Mouse (Mus musculus) CD4-positive, CD25-positive, alpha-beta regulatory T cell, adult 4 months (primary cell): ENCODE measurements around the gene Taf4. TPM values are rescaled to one million over a fixed set of nuclear protein-coding genes. Genes with fewer than 3 reads are reported as not detected.

Source experiments
- ATAC-seq: one replicate; pipeline ENCODE4 v1.8.0; 2017
- polyA plus RNA-seq, 2 experiments: library from polyadenylated mRNA; unstranded; fragments of 100-300 nt; shearing (Covaris generic); gene quantifications; one replicate each; pipeline ENCODE4 v1.2.1; 2017

The Taf4 gene
- polyA plus RNA-seq, 2 experiments from 2014 or later = 3.5 to 6.7 TPM

DNA sequence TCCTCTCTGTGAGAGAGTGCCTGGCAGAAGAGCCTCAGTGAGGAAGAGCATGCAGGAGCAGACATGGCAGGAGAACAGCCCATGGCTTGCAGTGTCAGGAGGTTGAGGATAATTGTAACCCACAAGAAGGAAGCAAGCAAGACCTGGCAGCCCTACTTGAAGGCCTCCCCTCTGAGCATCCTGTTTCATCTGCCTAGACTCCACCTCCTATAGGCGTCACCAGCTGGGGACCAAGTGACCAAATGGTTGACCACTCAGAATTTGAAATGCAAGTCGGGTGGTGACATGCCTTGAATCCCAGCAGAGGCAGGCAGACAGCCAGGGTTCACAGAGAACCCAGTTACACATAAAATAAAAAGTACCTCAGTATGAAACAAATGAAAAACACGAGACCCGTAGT lies 4.2 kb upstream of the Taf4 start:
- no peak for ATAC-seq

DNA sequence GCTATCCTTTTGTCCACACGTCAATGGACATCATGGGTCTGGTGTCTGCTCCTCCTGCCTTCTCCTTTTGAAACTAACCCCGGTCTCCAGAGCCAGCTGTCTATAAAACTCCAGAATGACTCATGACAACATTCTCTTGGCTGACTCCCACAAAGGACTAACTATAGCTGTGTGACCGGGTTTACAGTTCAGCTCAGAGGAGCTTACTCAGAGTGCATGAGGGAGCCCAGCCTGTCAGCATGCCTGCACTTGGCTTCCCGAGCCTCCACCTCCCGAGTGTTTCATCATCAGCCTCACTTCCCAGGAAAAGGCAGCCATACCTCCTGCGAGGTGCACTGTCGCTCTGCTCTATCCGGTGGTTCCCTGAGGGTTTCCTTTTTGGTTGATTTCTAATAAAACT lies 3.4 kb upstream of the Taf4 start:
- no peak for ATAC-seq

DNA sequence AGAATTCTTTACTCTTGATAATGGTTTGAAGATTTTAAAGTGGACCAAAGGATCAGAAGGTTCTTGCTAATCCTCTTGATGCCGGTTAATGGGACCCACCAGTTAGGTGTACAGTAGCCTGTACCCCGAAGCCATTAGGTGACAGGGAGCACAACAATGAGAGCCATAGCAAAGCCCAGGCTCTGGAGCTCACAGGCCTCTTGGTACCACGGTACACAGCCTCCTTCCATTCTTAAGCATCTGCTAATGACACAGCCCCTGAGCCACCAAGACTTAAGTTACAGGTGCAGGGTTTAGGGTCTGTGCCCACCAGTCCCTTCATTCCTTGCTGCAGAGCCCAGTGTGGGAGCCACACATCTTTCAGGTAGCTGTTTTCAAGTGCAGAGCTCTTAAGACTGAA lies 1.8 kb upstream of the Taf4 start:
- no peak for ATAC-seq

DNA sequence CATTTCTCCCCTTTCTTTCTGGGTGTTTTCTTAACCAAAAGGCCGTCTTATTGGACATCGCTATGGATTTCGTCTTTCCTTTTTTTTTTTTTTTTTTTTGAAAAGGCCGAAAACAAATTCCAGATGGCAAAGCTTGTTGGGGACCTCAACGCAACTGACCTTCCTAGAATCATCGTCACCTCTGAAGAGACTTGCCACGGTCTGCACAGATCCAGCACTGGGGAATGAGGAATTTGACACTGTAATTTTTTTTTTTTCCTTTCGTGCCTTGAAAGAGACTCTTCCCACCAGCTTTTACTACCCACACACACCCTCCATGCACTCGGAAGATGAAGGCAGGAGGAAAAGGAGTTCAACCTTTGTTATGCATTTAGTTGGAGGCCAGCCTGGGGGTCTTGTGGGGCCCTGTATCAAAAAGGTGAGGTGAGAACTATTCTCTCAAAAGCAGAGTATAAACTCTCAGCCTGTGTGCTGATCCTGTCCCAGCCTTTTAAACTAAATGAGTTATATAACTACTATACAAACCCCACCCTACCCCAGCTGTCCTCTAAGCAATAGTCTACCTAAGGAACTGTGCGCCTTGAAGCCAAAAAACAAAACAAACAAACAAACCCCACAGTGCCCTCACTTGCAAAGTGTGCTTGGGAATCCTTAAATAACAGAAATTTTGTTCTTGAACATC lies 1.0 kb upstream of the Taf4 start:
- no peak for ATAC-seq

DNA sequence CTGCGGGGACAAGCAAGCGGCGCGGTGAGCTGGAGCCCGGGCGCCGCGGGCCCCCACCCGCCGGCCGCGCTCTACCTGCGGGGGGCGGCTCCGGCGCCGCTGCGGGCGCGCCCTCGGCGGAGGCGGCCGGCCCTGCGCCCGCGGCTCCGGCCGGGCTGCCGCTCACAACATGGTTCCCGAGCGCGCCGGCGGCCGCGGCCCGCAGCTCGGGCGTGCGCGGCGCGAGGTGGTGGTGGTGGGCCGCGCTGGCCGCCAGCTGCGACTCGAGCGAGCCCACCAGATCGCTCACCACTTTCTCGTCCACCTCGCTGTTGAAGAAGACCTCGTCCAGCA lies 185 bp downstream of the Taf4 start:
- peak; percentile 1 for ATAC-seq

DNA sequence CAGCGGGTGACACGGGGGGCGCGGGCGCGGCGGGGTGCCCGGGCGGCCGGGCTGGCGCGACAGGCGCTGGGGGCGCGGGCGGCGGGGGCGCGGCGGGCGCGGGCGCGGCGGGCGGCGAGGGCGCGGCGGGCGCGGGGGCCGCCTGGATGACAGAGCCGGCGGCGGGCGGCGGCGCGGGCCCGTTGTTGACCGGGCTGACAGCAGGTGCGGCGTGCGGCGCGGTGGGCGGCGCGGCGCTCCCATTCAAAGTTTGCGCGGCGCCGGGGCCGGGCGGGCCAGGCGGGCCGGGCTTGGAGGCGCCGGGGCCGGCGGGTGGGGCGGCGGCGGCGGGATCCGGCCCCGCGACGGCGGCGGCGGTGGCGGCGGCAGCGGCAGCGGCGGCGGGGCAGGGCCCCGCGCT lies 595 bp downstream of the Taf4 start:
- ATAC-seq = no peak

DNA sequence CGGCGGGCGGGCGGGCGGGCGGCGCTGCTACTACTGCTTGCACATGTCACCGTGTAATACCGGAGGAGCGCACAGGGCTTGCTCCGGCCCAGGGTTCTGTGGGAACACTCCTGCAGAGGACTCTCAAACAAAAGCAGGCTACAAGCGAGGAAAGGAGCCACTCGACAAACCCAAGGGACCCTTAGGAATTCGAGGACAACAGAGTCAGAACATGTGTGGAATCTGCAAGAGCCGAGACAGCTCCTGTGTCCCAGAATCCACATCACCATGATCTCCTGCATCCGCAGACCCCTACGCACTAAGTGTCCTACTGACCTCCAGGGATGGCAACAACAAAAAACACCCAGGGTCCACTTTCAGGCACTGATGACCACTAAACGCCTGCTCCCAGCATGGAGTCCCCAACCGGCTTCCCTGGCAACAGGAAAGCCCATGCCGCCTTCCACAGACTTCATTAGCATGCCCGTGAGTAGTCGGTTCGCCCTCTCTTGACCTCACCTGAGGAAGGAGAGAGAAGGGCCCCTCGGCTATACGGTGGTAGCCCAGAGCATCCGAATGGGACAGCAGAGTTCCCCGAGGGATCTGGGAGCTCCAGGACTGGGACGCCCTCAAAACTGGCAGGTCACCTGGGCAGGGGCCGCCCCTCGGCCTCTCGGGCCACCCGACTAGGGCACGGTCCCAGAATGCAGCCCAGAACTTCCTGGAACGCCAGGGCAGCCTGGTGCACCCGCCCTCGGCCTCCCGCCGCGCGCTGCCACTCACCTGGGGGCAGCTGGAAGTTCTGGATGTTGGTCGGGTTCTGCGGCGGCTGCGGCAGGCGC lies 1.6 kb downstream of the Taf4 start:
- no peak for ATAC-seq

DNA sequence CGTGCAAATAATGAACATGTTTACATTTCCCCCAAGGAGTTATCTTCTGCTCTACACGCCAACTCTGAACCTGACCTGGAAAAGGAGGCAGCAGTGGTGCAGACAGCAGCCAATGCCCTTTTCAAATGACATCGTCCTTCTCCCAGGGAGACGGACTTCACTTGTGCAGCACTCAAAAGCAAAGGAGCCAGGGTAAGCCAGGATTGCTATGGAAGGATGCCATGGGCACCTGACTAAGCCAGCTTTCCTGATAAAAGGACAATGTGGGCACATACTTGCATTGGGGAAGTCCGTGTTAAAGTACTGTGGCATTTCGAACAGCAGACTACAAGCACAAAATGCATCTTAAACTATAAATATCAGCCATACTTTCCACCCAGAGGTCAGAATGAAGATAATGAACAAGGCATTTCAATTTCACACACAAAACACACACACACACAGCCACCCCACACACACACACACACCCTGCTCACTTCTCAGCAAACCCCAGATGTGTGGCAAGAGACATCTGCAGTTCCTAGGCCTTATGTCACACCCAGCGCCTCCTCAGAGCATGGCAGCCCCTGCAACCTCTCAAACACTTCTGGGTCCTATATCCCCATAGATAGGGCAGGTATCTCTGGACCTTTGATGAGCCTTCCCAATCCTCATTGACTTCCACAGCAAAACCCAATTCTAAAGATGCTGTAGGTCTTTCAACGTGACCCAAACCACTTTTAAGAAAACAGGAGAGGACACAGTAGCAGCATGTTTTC lies 2.4 kb downstream of the Taf4 start:
- no peak for ATAC-seq

DNA sequence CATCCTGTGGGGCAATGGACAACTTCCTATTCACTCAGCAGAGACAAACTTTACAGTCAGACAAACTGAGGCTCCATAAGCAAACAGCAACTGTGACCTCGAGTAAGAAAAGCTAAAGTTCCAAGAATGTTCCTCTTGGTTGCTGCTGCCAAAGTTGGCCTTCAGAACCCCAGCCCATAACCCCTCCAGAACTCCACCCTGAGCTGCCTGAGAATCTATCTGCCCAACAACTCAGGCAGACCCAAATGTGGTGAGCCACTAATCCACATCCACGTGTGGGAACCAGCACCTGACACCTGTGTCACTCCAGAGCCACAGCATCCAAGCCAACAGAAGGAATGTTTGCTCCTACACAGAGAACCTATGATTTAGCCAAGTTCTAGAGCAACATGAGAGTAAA lies 4.0 kb downstream of the Taf4 start:
- no peak for ATAC-seq

DNA sequence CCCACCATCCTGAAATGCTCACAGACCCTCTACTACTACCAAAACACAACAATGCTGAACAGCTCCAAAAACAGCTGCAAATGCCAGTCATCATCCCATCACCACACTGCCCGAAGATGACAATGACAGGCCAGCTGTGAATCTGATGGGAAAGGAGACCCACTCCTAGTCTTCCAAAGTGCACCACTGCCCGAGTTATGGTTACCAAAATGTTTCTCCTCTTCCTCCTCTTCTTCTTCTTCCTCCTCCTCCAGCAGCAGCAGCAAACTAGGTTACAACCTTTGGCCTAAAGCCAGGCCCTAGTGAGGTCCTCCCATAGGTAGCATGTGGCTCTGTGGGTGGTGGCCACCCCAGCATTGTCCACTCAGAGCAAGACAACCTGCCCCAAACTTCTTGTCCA lies 4.6 kb downstream of the Taf4 start:
- no peak for ATAC-seq

DNA sequence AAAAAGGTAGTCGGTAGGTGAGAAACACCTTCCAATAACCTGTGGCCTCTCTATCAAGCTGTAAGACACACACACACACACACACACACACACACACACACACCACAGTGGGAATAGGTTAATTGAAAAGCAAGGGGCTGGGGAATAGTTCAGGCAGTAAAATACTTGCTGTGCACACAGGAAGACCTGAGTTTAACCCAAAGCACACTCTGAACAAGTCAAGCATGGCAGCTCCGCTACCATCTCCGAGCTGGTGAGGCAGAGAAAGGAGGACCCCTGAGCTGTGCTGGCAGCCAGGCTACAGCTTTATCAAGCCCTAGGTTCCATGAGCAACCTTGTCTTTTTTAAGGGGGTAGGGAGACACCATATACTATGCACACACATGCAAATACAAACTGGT lies 7.3 kb downstream of the Taf4 start:
- no peak for ATAC-seq

DNA sequence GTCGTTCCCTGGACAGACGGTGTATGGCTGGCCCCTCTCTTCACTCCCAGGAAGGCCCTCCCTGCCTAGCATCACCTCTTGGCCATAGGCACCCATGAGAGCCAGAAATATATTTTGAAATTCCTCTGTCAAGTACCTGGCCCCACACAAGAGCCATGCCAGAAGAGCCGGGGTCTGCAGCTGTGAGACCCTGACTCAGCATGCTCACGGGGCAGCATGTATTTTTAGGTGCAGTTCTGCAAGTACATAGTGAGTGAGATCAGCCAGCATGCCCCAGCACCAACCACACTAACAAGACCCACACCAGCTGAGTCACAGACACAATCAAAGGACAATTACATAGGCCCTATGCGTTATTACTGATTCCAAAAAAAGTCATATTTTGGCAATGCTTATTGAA lies 8.8 kb downstream of the Taf4 start:
- ATAC-seq = no peak

DNA sequence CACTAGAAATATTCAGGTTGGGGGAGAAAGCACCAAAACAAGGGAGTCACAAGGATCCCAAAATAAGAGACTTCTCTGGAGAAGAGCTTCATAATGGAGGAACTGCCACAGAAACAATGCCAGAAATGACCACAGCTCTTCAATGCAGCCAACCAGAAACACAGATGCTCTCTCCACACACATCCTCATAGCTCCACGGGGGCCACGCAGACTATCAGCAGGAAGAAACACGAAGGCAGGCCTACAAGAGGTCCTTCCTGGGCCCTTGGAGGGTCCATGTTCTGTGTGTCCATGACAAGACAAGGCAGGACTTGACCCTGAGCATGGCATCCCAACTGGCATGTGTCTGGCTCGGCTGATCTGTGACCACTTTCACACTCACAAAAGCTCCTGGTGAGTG lies 15.0 kb downstream of the Taf4 start:
- no peak for ATAC-seq

DNA sequence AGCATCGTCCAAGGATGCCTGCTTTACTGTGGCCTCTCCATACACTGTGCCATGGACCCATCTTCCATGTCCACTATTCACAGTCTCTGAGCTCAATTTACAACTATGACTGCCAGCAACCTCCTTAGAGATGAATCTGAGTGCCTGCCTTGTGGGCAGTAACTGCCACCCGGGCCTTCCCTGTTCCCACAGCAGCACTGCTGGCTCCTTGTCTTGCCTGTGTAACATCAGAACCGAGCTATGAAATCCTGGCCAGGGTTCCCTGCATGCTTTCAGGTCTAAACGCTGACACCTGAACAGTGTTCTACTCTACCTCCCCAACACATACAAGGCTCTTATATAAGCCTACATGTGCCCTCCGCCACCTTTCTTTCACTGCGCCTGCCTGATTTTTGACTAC lies 16.1 kb downstream of the Taf4 start:
- ATAC-seq = no peak

DNA sequence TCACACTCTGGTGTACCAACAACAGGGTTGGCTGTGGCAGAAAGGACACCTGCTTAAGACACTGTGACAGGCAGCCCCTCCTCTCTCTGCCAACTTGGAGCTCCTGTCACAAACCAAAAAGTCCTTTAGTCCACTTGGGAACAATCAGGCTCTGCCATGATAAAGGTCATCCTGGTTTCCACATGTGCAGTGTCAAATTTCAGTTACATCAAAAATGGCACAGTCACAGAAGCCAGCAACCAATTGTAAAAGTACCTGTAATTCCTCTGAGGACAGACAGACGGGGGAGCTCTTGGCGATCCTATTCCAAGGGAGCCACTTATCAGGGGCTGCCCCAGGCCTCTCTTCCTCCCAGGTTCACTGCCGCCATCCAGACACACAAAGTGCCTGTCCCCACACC lies 17.1 kb downstream of the Taf4 start:
- no peak for ATAC-seq

DNA sequence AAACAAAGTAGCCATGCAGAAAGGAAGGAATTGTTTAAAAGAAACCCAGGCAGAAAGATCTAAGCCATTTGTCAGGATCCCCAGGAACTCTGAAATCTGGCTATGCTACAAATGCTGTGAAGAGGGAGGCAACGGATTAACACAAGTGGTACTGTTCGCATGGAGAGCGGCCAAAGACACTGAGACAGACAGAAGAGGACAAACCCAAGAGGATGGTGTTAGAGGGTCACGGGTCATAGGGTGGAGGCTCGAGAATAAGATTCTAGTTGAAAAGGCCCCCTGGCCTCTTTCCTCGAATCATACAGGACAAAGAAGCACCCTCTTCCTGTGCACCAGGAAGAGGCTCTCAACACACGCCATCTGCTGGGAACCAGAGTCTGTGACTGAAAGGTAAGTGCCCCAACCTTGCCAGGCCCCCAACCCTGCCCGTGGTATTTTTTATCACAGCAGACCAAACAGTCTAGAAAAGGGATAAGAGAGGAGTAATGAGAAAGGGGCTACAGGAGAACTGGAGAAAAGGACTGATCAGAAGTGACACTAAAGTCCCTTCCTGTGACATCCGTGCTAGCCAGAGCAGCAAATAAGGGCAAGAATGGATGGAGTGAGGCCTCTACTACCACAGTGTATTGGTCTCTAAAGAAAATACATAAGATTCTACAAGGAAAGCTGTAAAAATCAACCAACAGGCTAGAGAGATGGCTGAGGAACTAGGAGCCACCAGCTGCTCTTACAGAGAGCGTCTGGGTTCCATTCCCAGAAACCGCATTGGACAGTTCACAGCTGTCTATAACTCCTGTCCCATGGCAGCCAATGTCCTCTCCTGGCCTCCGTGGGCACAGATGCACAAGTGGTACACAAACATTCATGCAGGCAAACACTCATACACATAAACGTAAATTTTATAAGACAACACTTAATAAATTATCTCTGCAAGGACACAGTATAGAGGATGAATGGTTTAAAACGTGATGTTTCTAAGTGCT lies 24.6 kb downstream of the Taf4 start:
- no peak for ATAC-seq

DNA sequence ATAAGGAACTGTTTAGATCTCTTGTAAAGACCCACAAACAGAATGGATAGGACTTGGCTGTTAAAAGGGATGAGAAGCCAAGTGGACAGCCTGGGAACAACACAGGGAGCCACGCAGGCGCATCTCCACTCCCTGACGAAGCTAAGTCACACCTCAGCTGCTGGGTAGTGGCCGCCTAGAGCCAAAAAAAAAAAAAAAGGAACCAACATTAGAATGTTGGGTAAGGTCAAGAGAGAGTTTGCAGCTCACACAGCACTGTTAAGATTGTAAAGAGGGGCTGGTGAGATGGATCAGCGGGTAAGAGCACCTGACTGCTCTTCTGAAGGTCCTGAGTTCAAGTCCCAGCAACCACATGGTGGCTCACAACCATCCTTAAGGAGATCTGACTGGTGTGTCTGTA lies 27.6 kb downstream of the Taf4 start:
- ATAC-seq = no peak

DNA sequence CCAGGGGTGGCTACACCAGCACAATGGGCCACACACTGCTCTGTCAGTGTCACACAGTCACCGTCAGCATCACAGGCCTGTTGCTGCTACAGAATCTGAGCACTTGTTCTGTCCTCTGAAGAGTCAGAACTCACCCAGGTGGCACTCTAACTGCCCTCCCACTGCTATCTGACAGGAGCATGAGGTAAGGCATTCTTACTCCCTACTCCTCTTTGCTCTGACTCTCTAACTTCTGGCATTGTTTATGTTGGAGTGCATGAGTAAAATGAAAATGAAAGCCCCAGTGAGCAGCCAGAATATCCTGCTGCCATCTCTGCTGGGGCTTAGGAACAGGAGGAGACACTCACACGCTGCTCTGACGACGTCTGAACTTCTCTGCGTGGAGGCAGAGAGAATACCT lies 28.8 kb downstream of the Taf4 start:
- ATAC-seq = no peak

DNA sequence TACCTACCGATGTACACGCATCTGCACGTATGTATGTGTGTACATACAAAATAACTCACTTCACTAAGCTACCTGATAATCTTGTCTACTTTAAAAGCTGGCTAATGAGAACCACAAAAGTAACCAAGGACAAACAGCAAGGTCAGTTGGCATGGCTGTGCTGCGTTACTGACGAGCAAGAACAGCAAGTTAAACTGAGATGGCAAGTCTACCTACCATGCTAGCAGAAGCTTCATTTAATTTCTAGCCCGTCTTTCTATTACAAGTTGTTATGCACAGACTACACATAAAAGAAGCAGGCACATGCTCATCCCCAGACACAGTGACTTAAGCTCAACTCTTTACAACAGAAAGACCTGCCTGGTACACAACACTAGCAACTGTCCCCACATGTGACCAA lies 29.9 kb downstream of the Taf4 start:
- no peak for ATAC-seq

DNA sequence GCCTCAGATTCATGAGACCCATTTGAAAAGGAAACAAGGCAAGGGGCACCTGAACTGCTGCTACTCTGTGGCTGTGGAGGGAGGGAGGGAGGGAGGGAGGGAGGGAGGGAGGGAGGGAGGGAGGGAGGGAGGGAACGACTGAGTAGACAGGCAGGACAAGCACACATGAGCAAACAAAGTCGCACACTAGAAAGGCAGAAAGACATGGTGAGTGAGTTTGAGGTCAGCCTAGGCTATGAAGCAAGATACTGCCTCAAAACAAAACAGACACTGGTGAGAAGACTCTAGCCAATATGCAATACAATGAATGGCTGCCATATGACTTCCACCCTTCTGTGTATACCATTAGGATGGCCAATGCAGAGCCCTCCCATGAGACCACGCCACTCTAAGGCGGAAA lies 31.4 kb downstream of the Taf4 start:
- no peak for ATAC-seq

DNA sequence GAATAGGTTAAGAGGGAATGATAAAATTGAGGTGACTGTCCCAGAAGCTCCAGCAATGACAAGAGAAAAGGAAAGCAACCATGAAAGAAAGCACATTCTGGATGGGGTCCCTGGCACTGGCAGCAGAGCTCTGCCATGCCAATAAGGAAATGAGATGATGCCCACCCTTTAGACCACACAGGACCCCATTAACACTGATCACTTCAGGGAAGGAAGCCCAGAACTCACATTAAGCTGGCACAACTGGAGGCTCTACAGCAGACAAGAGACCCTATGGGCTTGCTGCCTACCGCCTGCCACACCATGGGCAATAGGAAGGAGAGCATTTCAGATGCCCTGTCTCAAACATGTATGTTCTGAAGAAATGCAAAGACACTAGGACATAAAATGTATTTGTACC lies 34.8 kb downstream of the Taf4 start:
- ATAC-seq = no peak

DNA sequence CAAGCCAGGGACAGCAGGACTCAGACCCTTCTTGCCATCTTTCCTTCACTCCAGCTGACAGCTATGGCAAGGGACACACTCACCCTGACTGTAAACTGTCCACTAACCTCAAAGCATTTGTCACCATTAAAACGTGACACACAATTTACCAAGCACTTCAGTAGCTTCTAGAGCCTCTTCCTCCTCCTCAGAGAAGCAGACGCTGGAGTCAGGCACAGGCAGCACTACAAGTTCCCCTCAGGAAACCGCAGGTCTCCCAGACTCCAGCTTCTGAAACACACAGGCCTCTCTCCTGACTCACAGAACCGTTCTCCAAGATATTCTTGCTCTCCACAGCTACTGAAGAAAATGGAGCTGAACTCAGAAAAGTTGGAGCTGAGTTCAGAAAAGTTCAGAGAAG lies 39.4 kb downstream of the Taf4 start:
- ATAC-seq = no peak

DNA sequence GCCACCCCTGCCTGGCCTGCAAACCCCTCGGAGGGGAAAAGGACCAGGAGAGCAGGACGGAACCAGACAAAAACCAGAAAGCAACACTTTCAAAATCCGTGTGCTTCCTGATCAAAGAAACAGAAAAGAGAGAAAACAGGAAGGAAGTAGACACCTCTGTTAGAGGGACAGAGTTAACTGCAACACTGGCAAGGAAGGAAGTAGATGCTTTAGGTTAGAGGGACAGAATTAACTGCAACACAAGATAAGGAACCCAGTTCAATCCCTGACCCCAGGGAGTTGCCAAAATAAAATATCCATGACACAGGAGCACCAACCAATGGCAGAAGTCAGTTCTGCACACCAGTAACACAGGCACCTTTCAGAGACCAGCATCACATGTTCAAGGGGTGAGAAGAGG lies 42.3 kb downstream of the Taf4 start:
- ATAC-seq = no peak
